Mouse (Mus musculus): Measurements from ENCODE around the gene Cts3. TPM values are rescaled to one million over a fixed set of nuclear protein-coding genes. Genes with fewer than 3 reads are reported as not detected.
"Not testable (repeated sequence)": the region's sequence is repeated elsewhere in the genome, so short reads cannot be mapped to it uniquely, and the experiment has no call there.

Cts3 gene
- not detected in 2 replicates for polyA plus RNA-seq (2012; rRNA removed)

DNA sequence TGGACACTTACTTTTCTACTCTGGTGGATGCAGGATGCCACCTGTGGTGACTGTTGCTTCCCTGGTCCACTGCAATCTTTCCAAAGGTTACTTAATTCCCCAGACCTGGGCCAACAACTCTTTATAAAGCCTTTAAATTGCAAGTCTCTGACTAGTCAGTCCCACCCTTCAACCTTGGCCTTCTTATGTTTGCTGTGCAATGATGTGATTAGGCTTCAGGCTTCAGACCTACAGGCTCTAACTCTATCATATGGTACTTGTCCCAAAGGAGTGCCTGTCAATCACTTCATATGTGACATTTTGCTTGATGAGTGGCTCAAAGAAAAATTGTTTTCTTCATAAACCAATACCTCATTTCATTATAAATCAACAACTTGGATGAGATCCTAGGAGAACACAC, at the start of gene Cts3:
Gene Cts3, minus strand, starts transcription at position 101 of the 400 bp plus-strand sequence.
- no peak for DNase-seq (ENCODE audit: low read depth)

DNA sequence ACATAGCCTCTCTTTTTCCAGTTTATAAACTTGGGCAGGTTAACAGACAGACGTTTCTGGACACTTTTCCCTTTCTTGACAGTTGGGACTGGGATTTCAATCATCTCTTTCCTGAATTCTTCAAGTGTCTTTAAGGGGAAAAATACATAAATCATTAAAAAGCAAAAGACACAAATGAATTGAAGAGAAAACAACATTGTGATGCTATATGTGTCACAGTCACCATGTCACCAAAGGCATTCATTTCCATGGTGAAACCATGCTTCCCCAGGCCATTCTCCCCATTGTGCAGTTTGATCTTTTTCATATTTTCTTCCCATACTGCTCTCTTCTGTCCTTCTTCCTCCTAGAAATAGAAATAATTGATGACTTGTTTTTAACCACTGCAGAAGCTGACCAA, 1.9 kb downstream of the Cts3 start, which contains the start of gene Gm49352:
Gene Gm49352, minus strand, starts transcription at position 101 of the 400 bp plus-strand sequence.
- DNase-seq (ENCODE audit: low read depth): not testable (repeated sequence)

DNA sequence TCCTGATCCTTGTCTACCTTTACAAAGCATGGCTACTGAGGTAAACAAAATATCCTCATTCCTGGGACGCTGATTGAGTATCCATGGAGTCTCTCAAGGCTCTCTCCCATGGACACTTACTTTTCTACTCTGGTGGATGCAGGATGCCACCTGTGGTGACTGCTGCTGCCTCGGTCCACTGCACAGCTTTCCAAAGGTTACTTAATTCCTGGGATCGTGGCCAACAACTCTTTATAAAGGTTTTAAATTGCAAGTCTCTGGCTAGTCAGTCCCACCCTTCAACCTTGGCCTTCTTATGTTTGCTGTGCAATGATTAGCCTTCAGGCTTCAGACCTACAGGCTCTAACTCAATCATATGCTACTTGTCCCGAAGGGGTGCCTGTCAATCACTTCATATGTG, 28.3 kb downstream of the Cts3 start, which contains the start of gene Ctsm:
Gene Ctsm, minus strand, starts transcription at position 209 of the 400 bp plus-strand sequence.
- DNase-seq (ENCODE audit: low read depth): no peak

Other genes with a start within 250 kb of the Cts3 start
- gene Cts7, start 211.9 kb downstream of the Cts3 start, polyA plus RNA-seq (2012; rRNA removed): not detected in 2 replicates
- gene Ctsm, start 28.3 kb downstream of the Cts3 start, polyA plus RNA-seq (2012; rRNA removed): not detected in 2 replicates
- not detected in 2 replicates for gene Gm49352, start 2.0 kb downstream of the Cts3 start, polyA plus RNA-seq (2012; rRNA removed)